Mouse (Mus musculus) embryonic fibroblast, embryonic 13.5 days (primary cell): ENCODE measurements at regions not wholly inside any gene's neighbourhood (a gene's known extent, or its start where the extent isn't known, plus 50 kb on each side); places are given as distances from the start of the nearest gene placed in this dataset.

Experiments used
- CTCF ChIP-seq: IDR thresholded peaks from 2 replicates; pipeline ENCODE4 v1.5.1; 2011; ENCODE audit warnings: mild to moderate bottlenecking, control low read depth, low read length, moderate library complexity, borderline replicate concordance; ENCODE audit not compliant: insufficient read depth
- POLR2A ChIP-seq: IDR thresholded peaks from 2 replicates; pipeline ENCODE4 v1.6.1; 2011; ENCODE audit warnings: low read depth, mild to moderate bottlenecking, control low read depth, low read length, moderate library complexity

DNA sequence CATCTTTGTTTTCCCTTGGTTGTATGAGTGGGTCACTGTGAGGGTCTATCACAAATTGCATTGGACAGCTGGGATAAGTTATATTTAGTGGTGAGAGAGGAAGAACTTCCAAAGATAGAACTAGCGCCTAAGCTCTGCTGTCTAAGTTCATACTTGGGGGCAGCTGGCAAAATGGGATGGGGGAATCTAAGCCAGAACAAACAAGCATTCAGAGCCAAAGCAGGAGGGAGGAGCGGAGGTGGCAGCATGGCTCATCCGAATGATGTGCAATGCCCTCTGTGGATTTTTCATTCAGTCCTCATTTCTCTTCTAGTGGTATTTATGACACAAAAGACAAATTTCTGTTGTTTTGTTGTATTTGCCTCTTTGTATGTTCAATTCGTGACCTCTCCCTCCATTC lies 144.5 kb upstream of the Adra1d start:
- TF ChIP-seq CTCF, result no peak
- TF ChIP-seq POLR2A, result no peak
